Mouse (Mus musculus): Measurements from ENCODE around the gene Cfap65. TPM values are rescaled to one million over a fixed set of nuclear protein-coding genes. Genes with fewer than 3 reads are reported as not detected.

Gene Cfap65
- polyA plus RNA-seq, 1 experiment from 2014 or later: not detected

- TF ChIP-seq CTCF (IDR thresholded peaks at IDR 0.05; ENCODE audit: low read depth) (peak; percentile 63), EP300 (IDR thresholded peaks at IDR 0.05; ENCODE audit: low read depth) (no peak)
- no peak overlapping the region for H3K9ac ChIP-seq (replicated peaks)
- no peak overlapping the region for H3K4me3 ChIP-seq (ENCODE audit: low read depth, low read length)
- DNase-seq (peak; percentile 56), ATAC-seq (no peak)
- H3K9me3 ChIP-seq (ENCODE audit: low read length): no peaks in the 10 kb centered on the region
- WGBS (ENCODE audit: insufficient replicate concordance): 27% methylated on average over 13 of the region's 13 CpGs
- no peaks in the 10 kb centered on the region for H3K36me3 ChIP-seq (replicated peaks; ENCODE audit: insufficient read depth, low read length)
- H3K4me2 ChIP-seq (ENCODE audit: low read depth, low read length): no peak overlapping the region
- H3K4me1 ChIP-seq (ENCODE audit: insufficient read depth): no peaks in the 10 kb centered on the region
- no peaks in the 10 kb centered on the region for H3K27me3 ChIP-seq (ENCODE audit: insufficient read depth, low read length)
- H3K27ac ChIP-seq (ENCODE audit: low read depth): no peak overlapping the region
Measured at GRCm38 (mm10) chr1:74915706-74916105, 19.7 kb downstream of the Cfap65 start.

- no peak for DNase-seq
Measured at GRCm38 (mm10) chr1:74902191-74902590, 33.2 kb downstream of the Cfap65 start.

GRCm38 (mm10) chr1:74901686-74902085 is 33.7 kb downstream of the Cfap65 start:
- DNase-seq: peak; percentile 71
- ATAC-seq: no peak
- Histone ChIP-seq H3K36me3 (replicated peaks; ENCODE audit: insufficient read depth, low read length) (no peaks in the 10 kb centered on the region), H3K9ac (replicated peaks) (no peak overlapping the region), H3K4me3 (ENCODE audit: low read depth, low read length) (no peak overlapping the region), H3K9me3 (ENCODE audit: low read length) (no peaks in the 10 kb centered on the region), H3K27ac (ENCODE audit: low read depth) (no peak overlapping the region), H3K4me1 (ENCODE audit: insufficient read depth) (peaks cover 8% of the 10 kb centered on the region; the same call in 1 of the 2 replicates), H3K4me2 (ENCODE audit: low read depth, low read length) (no peak overlapping the region), H3K27me3 (ENCODE audit: insufficient read depth, low read length) (peaks cover 48% of the 10 kb centered on the region)
- peak; percentile 59 for TF ChIP-seq CTCF (IDR thresholded peaks at IDR 0.05; ENCODE audit: low read depth)
- no peak for TF ChIP-seq EP300 (IDR thresholded peaks at IDR 0.05; ENCODE audit: low read depth)
- WGBS (ENCODE audit: insufficient replicate concordance): 6% methylated on average over 3 of the region's 3 CpGs

More at GRCm38 (mm10) chr1:74902191-74902590, 33.2 kb downstream of the Cfap65 start:
- WGBS (ENCODE audit: insufficient replicate concordance): 12% methylated on average over 6 of the region's 6 CpGs
- Histone ChIP-seq H3K4me1 (ENCODE audit: insufficient read depth) (peaks cover 8% of the 10 kb centered on the region; the same call in 1 of the 2 replicates), H3K9me3 (ENCODE audit: low read length) (no peaks in the 10 kb centered on the region), H3K4me2 (ENCODE audit: low read depth, low read length) (no peak overlapping the region), H3K36me3 (replicated peaks; ENCODE audit: insufficient read depth, low read length) (no peaks in the 10 kb centered on the region), H3K27me3 (ENCODE audit: insufficient read depth, low read length) (peaks cover 46% of the 10 kb centered on the region), H3K9ac (replicated peaks) (no peak overlapping the region), H3K4me3 (ENCODE audit: low read depth, low read length) (no peak overlapping the region), H3K27ac (ENCODE audit: low read depth) (no peak overlapping the region)
- TF ChIP-seq CTCF (IDR thresholded peaks at IDR 0.05; ENCODE audit: low read depth): no peak
- no peak for TF ChIP-seq EP300 (IDR thresholded peaks at IDR 0.05; ENCODE audit: low read depth)
- ATAC-seq: no peak

GRCm38 (mm10) chr1:74900341-74901285 is 34.8 kb downstream of the Cfap65 start:
- TF ChIP-seq CTCF (IDR thresholded peaks at IDR 0.05; ENCODE audit: low read depth) (no peak), EP300 (IDR thresholded peaks at IDR 0.05; ENCODE audit: low read depth) (no peak)
- peak overlapping the region; percentile 60 for H3K4me2 ChIP-seq (ENCODE audit: low read depth, low read length)
- peak overlapping the region; percentile 26; the same call in 1 of the 2 replicates for H3K4me3 ChIP-seq (ENCODE audit: low read depth, low read length)
- WGBS (ENCODE audit: insufficient replicate concordance): 2% methylated on average over 47 of the region's 66 CpGs
- no peaks in the 10 kb centered on the region for H3K36me3 ChIP-seq (replicated peaks; ENCODE audit: insufficient read depth, low read length)
- ATAC-seq (peak; percentile 88), DNase-seq (peak; percentile 81)
- no peak overlapping the region for H3K9ac ChIP-seq (replicated peaks)
- no peak overlapping the region for H3K27ac ChIP-seq (ENCODE audit: low read depth)
- no peaks in the 10 kb centered on the region for H3K9me3 ChIP-seq (ENCODE audit: low read length)
- H3K27me3 ChIP-seq (ENCODE audit: insufficient read depth, low read length): peaks cover 48% of the 10 kb centered on the region
- H3K4me1 ChIP-seq (ENCODE audit: insufficient read depth): peaks cover 8% of the 10 kb centered on the region; the same call in 1 of the 2 replicates

- H3K4me2 ChIP-seq (ENCODE audit: low read depth, low read length): no peak overlapping the region
- no peak overlapping the region for H3K27ac ChIP-seq (ENCODE audit: low read depth)
- no peak for ATAC-seq
Measured at GRCm38 (mm10) chr1:74898656-74899431, 36.6 kb downstream of the Cfap65 start.

GRCm38 (mm10) chr1:74897976-74898375 is 37.4 kb downstream of the Cfap65 start:
- Histone ChIP-seq H3K27me3 (ENCODE audit: insufficient read depth, low read length) (peaks cover 62% of the 10 kb centered on the region), H3K36me3 (replicated peaks; ENCODE audit: insufficient read depth, low read length) (no peaks in the 10 kb centered on the region), H3K4me3 (ENCODE audit: low read depth, low read length) (no peak overlapping the region), H3K9ac (replicated peaks) (no peak overlapping the region), H3K9me3 (ENCODE audit: low read length) (no peaks in the 10 kb centered on the region), H3K4me1 (ENCODE audit: insufficient read depth) (peaks cover 8% of the 10 kb centered on the region; the same call in 1 of the 2 replicates), H3K27ac (ENCODE audit: low read depth) (no peak overlapping the region), H3K4me2 (ENCODE audit: low read depth, low read length) (no peak overlapping the region)
- DNase-seq (no peak), ATAC-seq (no peak)
- TF ChIP-seq EP300 (IDR thresholded peaks at IDR 0.05; ENCODE audit: low read depth): no peak
- no peak for TF ChIP-seq CTCF (IDR thresholded peaks at IDR 0.05; ENCODE audit: low read depth)
- WGBS (ENCODE audit: insufficient replicate concordance): 19% methylated on average over 7 of the region's 7 CpGs

More at GRCm38 (mm10) chr1:74898656-74899431, 36.6 kb downstream of the Cfap65 start:
- TF ChIP-seq EP300 (IDR thresholded peaks at IDR 0.05; ENCODE audit: low read depth): no peak
- TF ChIP-seq CTCF (IDR thresholded peaks at IDR 0.05; ENCODE audit: low read depth): no peak
- DNase-seq: no peak
- Histone ChIP-seq H3K9ac (replicated peaks) (no peak overlapping the region), H3K4me3 (ENCODE audit: low read depth, low read length) (no peak overlapping the region), H3K36me3 (replicated peaks; ENCODE audit: insufficient read depth, low read length) (no peaks in the 10 kb centered on the region), H3K9me3 (ENCODE audit: low read length) (no peaks in the 10 kb centered on the region), H3K4me1 (ENCODE audit: insufficient read depth) (peaks cover 8% of the 10 kb centered on the region; the same call in 1 of the 2 replicates), H3K27me3 (ENCODE audit: insufficient read depth, low read length) (peaks cover 56% of the 10 kb centered on the region)
- 6% methylated on average over 7 of the region's 10 CpGs for WGBS (ENCODE audit: insufficient replicate concordance)
